Mouse (Mus musculus): ENCODE measurements around the gene Tbx10. TPM values are rescaled to one million over a fixed set of nuclear protein-coding genes. Genes with fewer than 3 reads are reported as not detected.
"Not testable (repeated sequence)": the region's sequence is repeated elsewhere in the genome, so short reads cannot be mapped to it uniquely, and the experiment has no call there.

The Tbx10 gene
- total RNA-seq, 2 experiments from 2014 or later = not detected

DNA sequence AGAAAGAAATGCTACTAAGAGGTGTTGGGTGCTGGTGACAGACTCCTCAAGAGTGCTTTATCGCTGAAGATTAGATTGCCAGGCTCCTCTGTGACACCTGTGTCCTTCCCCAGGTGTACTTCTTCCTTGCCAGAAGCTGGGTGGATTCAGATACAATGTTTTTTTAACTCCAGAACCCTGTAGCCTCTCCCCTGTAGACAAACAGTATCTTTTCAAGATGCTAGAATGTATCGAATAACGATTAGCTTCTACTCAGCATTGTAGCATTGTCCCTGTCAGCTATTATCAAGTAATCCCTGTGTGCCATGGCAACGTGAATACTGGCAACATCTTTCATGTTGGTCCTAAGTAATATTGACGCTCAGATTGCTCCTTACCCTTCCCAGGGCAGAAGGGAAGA, 41.2 kb downstream of the Tbx10 start:
- no peak for ATAC-seq (replicated peaks; ENCODE audit: low FRiP score, low TSS enrichment, poor library complexity, severe bottlenecking)

DNA sequence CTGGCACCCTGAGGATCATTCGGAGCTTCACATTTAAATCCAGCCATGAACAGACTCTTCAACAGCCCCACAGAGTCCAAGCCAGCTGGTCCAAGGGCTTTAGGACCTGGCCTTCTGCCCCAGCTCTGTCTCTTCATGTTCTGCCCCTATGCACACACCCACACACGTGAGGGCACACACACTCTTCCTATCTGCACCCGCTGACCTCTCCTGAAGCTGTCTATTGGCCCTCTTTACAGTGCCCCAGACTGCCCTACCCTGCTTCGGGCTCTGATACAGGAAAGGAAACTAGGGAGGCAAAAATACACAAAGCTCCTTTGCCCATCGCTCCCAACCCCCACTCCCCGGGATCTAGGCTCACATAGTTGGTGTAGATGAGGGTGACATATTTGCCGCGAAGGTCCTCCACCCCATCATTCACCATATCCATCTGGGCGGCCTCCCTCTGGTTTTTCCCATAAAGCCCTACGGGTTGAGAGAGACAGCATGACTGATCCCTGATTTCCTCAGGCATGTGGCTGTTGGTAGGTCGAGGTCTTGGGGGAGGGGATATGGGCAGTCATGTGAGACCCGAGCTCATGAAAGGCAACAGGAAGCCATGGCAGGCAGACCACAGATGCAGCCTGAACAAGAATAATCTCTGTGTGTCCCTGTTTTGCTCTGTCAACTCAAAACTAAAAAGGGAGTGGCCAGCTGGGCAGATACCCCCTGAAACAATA, 43.9 kb downstream of the Tbx10 start:
- ATAC-seq (replicated peaks; ENCODE audit: low FRiP score, low TSS enrichment, poor library complexity, severe bottlenecking) = no peak

DNA sequence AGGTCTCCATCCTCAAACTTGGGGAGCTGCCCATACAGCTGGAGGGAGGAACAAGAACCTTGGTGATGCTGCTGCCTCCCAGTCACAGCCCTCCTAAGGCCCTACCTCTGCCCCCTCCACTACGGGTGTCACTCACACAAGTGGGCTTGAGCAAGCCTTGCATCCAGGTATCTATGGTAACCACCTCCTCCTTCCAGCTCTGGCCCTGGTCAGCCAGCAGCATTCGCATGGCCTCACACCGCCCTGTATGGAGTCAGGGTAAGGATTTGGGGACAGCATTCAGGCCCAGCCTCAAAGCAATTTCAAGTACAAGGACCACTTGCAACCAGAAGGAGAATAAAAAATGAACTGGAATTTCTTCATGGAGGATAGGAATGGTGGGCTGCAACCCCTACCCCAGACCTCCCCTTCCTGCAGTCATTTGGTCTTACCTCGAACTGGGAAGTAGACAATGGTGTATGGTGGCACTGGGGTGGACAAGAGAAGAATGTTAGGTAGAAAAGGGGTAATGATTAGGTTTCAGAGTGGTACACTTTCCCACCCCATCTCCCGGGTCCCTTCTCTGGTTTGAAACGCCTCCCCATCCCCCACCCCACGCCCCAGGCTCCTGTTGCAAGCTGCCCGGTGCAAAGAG, 44.7 kb downstream of the Tbx10 start:
- not testable (repeated sequence) for ATAC-seq (replicated peaks; ENCODE audit: low FRiP score, low TSS enrichment, poor library complexity, severe bottlenecking)

DNA sequence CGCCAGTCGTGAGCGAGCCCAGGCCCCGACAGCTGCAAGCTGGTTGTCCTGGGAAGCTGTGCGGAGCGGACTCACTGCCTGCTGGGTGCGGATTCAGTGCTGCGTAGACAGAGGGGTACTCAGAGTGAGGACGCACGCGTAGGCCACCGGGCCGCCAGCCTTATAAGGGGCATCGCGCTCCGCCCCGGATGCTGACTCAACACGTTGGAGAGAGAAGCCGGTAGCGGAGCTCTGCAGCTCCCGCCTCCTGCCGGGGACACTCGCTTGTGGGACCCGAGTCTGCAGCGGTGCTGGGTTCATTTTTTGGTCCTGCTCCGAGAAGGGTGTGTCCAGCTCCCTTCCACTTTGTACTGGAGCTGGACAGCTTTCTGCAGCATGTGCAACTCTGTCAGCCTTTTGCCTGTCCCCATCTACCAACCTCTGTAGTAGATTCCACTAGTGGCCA, 45.3 kb downstream of the Tbx10 start, which contains the start of gene Gstp1:
Gene Gstp1 (minus strand): TSS at position 198 of the 445 bp plus-strand sequence.
- peak; percentile 94 for ATAC-seq (replicated peaks; ENCODE audit: low FRiP score, low TSS enrichment, poor library complexity, severe bottlenecking)

DNA sequence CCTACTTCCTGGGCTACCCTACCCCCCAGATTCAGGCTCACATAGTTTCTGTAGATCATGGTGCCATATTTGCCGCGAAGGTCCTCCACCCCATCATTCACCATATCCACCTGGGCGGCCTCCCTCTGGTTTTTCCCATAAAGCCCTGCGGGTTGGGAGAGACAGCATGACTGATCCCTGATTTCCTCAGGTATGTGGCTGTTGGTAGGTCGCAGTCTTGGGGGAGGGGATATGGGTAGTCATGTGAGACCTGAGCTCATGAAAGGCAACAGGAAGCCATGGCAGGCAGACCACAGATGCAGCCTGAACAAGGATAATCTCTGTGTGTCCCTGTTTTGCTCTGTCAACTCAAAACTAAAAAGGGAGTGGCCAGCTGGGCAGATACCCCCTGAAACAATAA, 48.4 kb downstream of the Tbx10 start:
- ATAC-seq (replicated peaks; ENCODE audit: low FRiP score, low TSS enrichment, poor library complexity, severe bottlenecking) = not testable (repeated sequence)

DNA sequence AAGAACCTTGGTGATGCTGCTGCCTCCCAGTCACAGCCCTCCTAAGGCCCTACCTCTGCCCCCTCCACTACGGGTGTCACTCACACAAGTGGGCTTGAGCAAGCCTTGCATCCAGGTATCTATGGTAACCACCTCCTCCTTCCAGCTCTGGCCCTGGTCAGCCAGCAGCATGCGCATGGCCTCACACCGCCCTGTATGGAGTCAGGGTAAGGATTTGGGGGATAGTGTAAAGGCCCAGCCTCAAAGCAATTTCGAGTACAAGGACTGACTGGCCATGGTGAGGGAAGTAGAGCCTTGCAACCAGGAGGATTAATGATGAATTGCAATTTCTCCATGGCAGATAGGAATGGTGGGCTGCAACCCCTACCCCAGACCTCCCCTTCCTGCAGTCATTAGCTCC, 48.9 kb downstream of the Tbx10 start:
- not testable (repeated sequence) for ATAC-seq (replicated peaks; ENCODE audit: low FRiP score, low TSS enrichment, poor library complexity, severe bottlenecking)

DNA sequence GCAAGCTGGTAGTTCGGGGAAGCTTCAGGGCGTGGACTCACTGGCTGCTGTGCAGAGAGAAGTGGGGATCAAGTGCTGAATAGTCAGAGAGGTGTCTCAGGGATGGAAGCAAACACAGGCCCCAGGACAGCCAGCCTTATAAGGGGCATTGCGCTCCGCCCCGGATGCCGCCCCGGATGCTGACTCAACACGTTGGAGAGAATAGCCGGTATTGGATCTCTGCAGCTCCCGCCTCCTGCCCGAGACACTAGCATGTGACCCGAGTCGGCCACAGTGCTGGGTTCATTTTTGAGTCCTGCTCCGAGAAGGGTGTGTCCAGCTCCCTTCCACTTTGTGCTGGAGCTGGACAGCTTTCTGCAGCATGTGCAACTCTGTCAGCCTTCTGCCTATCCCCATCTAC, 49.6 kb downstream of the Tbx10 start:
- no peak for ATAC-seq (replicated peaks; ENCODE audit: low FRiP score, low TSS enrichment, poor library complexity, severe bottlenecking)

DNA sequence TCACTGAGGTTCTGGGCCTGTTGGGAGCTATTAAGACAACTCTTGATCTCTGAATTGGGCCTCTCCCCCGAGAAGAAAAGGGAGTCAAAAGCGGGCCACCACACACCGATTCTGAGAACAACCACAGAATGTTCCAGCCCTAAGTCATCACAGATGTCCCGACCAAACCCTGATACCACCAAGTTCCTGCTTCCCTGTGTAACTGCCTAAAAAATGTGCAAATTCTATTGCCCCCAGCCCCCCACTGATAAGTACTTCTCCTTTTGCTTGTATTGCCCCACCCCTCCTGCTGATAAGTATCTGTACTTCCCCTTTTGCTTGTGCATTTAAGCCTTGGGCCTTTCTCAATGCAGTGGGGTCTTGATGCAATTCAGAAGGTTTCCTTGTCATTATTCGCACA, 51.6 kb downstream of the Tbx10 start:
- not testable (repeated sequence) for ATAC-seq (replicated peaks; ENCODE audit: low FRiP score, low TSS enrichment, poor library complexity, severe bottlenecking)

DNA sequence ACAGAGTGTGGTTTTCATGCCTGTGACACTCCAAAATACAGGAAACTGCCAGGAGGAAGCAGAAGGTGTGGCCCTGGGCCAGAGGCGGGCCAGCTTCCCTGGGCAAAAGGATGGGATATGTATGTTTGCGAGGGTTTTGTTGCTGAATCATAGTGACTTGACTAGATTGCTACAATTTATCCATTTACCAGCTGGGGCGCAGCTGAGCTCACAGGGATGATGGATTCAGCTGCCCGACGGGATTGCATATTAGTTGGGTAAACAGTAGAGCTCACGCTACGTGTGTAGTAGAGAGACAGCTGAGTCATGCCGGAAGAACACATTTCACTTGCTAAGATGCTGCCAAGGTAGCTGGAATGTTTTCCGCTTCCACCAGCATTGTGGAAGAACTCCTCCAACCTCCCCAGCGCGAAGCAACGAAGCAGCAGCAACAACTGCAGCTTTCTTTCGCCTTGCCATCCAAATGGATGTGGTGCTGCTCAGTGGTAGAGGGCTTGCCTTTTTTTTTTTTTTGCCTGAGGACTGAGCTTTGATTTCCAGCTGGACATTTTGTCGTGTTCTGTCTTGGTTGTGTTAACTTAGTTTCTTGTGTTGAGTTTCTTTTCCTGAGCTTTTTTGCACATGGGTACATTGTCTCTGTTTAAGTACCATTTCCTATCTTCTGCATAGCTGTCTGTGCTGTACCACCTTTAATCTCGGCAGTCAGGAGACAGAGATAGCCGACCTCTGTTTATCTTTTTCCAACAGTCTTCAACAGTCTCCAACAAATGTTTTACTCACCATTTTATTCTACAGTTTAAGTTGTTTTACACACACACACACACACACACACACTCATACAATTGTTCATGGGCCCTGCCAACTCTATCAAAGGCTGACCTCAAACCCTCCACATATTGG, 53.7 kb downstream of the Tbx10 start, which contains the start of gene Gstp2:
Gene Gstp2 (minus strand): TSS at position 58 of the 900 bp plus-strand sequence.
- ATAC-seq (replicated peaks; ENCODE audit: low FRiP score, low TSS enrichment, poor library complexity, severe bottlenecking) = peak; percentile 53

DNA sequence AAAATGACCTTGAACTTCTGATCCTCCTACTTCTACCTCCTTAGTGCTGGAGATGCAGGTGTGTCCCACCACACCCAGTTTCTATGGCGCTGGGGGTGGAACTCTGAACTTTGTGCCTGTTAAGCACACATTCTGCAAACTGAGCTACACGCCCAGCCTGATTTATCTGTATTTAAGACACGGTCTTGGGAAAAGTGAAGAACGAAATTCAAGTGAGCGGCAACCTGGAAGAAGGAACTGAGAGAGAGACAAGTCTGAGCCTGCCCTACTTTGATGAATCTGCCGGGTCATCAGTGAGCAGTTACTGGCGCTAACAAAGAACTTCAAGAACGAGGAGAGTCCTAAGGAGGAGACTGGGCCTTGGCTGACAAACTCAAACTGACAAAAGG, 54.3 kb downstream of the Tbx10 start:
- peak; percentile 62; the same call in 1 of the 2 replicates for ATAC-seq (replicated peaks; ENCODE audit: low FRiP score, low TSS enrichment, poor library complexity, severe bottlenecking)

DNA sequence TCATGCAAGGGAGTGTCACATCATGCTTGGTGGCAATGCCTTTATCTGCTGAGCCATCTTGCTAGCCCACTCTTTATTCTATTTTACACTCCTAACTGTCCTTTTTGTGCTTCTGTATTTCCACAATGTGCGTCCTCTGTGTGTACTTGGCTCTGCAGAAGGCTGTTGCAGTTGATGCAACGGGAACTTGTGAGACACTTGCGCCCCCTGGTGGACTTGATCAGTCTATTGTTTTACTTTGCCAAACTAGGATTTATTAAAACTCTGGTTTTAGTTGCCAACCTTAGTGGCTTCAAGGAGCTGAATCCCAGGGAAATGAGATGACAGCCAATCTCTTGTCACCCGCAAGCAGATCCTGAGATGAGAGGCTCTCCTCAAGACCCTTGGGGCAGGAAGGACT, 55.3 kb downstream of the Tbx10 start:
- ATAC-seq (replicated peaks; ENCODE audit: low FRiP score, low TSS enrichment, poor library complexity, severe bottlenecking) = no peak

DNA sequence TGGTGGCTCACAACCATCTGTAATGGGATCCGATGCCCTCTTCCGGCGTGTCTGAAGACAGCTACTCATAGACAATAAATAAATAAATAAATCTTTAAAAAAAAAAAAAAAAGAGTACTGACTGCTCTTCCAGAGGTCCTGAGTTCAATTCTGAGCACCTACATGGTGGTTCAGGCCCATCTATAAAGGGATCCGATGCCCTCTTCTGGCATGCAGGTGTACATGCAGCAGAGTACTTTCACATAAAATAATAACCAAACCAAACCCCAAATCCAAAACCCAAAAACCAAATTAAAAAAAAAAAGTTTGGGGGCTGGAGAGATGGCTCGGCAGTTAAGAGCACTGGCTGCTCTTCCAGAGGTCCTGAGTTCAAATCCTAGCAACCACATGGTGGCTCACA, 56.5 kb downstream of the Tbx10 start:
- ATAC-seq (replicated peaks; ENCODE audit: low FRiP score, low TSS enrichment, poor library complexity, severe bottlenecking) = not testable (repeated sequence)

Other genes starting within 250 kb of the Tbx10 start
Only the 30 nearest of the 32 such genes appear.
- 23.0 and 23.5 TPM in 2 replicates for gene Chka, start 141.0 kb upstream of the Tbx10 start, total RNA-seq (2014; fragmentation: Nextera tagmentation)
- 22.5 and 26.0 TPM in 2 replicates for gene Chka, start 141.0 kb upstream of the Tbx10 start, total RNA-seq (2017)
- 27.6 and 37.7 TPM in 2 replicates for gene Tcirg1, start 85.6 kb upstream of the Tbx10 start, total RNA-seq (2014; fragmentation: Nextera tagmentation)
- 6.7 and 44.0 TPM in 2 replicates for gene Tcirg1, start 85.6 kb upstream of the Tbx10 start, total RNA-seq (2017)
- gene Ndufs8, start 80.0 kb upstream of the Tbx10 start, total RNA-seq (2014; fragmentation: Nextera tagmentation) = 175 and 218 TPM in 2 replicates
- gene Ndufs8, start 80.0 kb upstream of the Tbx10 start, total RNA-seq (2017) = 54.3 and 59.0 TPM in 2 replicates
- gene Aldh3b1, start 62.9 kb upstream of the Tbx10 start, total RNA-seq (2014; fragmentation: Nextera tagmentation) = 3.9 TPM in 1 of 2 replicates, not detected in the other
- gene Aldh3b1, start 62.9 kb upstream of the Tbx10 start, total RNA-seq (2017) = not detected in 2 replicates
- 9.1 and 10.4 TPM in 2 replicates for gene Unc93b1, start 57.6 kb upstream of the Tbx10 start, total RNA-seq (2014; fragmentation: Nextera tagmentation)
- gene Unc93b1, start 57.6 kb upstream of the Tbx10 start, total RNA-seq (2017) = 3.9 and 16.4 TPM in 2 replicates
- gene Aldh3b3, start 34.1 kb upstream of the Tbx10 start, total RNA-seq (2014; fragmentation: Nextera tagmentation) = not detected in 2 replicates
- not detected in 2 replicates for gene Aldh3b3, start 34.1 kb upstream of the Tbx10 start, total RNA-seq (2017)
- 0.50 TPM in 1 of 2 replicates, not detected in the other for gene Aldh3b2, start 20.4 kb upstream of the Tbx10 start, total RNA-seq (2014; fragmentation: Nextera tagmentation)
- 0.99 TPM in 1 of 2 replicates, not detected in the other for gene Aldh3b2, start 20.4 kb upstream of the Tbx10 start, total RNA-seq (2017)
- gene Acy3, start 6.2 kb upstream of the Tbx10 start, total RNA-seq (2014; fragmentation: Nextera tagmentation) = 5.6 and 8.0 TPM in 2 replicates
- 2.3 and 2.5 TPM in 2 replicates for gene Acy3, start 6.2 kb upstream of the Tbx10 start, total RNA-seq (2017)
- gene Nudt8, start 7.8 kb downstream of the Tbx10 start, total RNA-seq (2014; fragmentation: Nextera tagmentation) = 21.5 and 29.8 TPM in 2 replicates
- gene Nudt8, start 7.8 kb downstream of the Tbx10 start, total RNA-seq (2017) = 19.5 and 21.1 TPM in 2 replicates
- gene Gm49405, start 7.9 kb downstream of the Tbx10 start, total RNA-seq (2014; fragmentation: Nextera tagmentation) = 1.9 and 5.4 TPM in 2 replicates
- 1.5 and 2.0 TPM in 2 replicates for gene Gm49405, start 7.9 kb downstream of the Tbx10 start, total RNA-seq (2017)
- 2.1 and 7.4 TPM in 2 replicates for gene Doc2g, start 10.6 kb downstream of the Tbx10 start, total RNA-seq (2014; fragmentation: Nextera tagmentation)
- gene Doc2g, start 10.6 kb downstream of the Tbx10 start, total RNA-seq (2017) = 3.8 and 4.0 TPM in 2 replicates
- gene Ndufv1, start 20.1 kb downstream of the Tbx10 start, total RNA-seq (2014; fragmentation: Nextera tagmentation) = 210 and 232 TPM in 2 replicates
- gene Ndufv1, start 20.1 kb downstream of the Tbx10 start, total RNA-seq (2017) = 285 and 306 TPM in 2 replicates
- 623 and 805 TPM in 2 replicates for gene Gstp1, start 45.2 kb downstream of the Tbx10 start, total RNA-seq (2014; fragmentation: Nextera tagmentation)
- gene Gstp1, start 45.2 kb downstream of the Tbx10 start, total RNA-seq (2017) = 123 and 220 TPM in 2 replicates
- gene Gstp2, start 53.3 kb downstream of the Tbx10 start, total RNA-seq (2014; fragmentation: Nextera tagmentation) = not detected in 2 replicates
- gene Gstp2, start 53.3 kb downstream of the Tbx10 start, total RNA-seq (2017) = not detected in 2 replicates
- 28.5 and 40.7 TPM in 2 replicates for gene Gstp3, start 66.8 kb downstream of the Tbx10 start, total RNA-seq (2014; fragmentation: Nextera tagmentation)
- gene Gstp3, start 66.8 kb downstream of the Tbx10 start, total RNA-seq (2017) = 16.4 and 37.6 TPM in 2 replicates
- gene Cabp2, start 88.8 kb downstream of the Tbx10 start, total RNA-seq (2014; fragmentation: Nextera tagmentation) = not detected in 2 replicates
- not detected in 2 replicates for gene Cabp2, start 88.8 kb downstream of the Tbx10 start, total RNA-seq (2017)
- gene Cdk2ap2, start 104.4 kb downstream of the Tbx10 start, total RNA-seq (2014; fragmentation: Nextera tagmentation) = 65.1 and 75.8 TPM in 2 replicates
- gene Cdk2ap2, start 104.4 kb downstream of the Tbx10 start, total RNA-seq (2017) = 6.7 and 16.1 TPM in 2 replicates
- 42.3 and 44.1 TPM in 2 replicates for gene Pitpnm1, start 107.2 kb downstream of the Tbx10 start, total RNA-seq (2014; fragmentation: Nextera tagmentation)
- gene Pitpnm1, start 107.2 kb downstream of the Tbx10 start, total RNA-seq (2017) = 7.4 and 7.7 TPM in 2 replicates
- gene Aip, start 133.1 kb downstream of the Tbx10 start, total RNA-seq (2014; fragmentation: Nextera tagmentation) = 25.9 and 31.2 TPM in 2 replicates
- 16.9 and 23.2 TPM in 2 replicates for gene Aip, start 133.1 kb downstream of the Tbx10 start, total RNA-seq (2017)
- not detected in 2 replicates for gene Gpr152, start 147.0 kb downstream of the Tbx10 start, total RNA-seq (2014; fragmentation: Nextera tagmentation)
- not detected in 2 replicates for gene Gpr152, start 147.0 kb downstream of the Tbx10 start, total RNA-seq (2017)
- gene Cabp4, start 151.3 kb downstream of the Tbx10 start, total RNA-seq (2014; fragmentation: Nextera tagmentation) = 0.39 and 1.5 TPM in 2 replicates
- not detected in 2 replicates for gene Cabp4, start 151.3 kb downstream of the Tbx10 start, total RNA-seq (2017)
- 103 and 123 TPM in 2 replicates for gene Coro1b, start 155.9 kb downstream of the Tbx10 start, total RNA-seq (2014; fragmentation: Nextera tagmentation)
- 42.8 and 97.1 TPM in 2 replicates for gene Coro1b, start 155.9 kb downstream of the Tbx10 start, total RNA-seq (2017)
- 53.0 and 63.6 TPM in 2 replicates for gene Ptprcap, start 160.9 kb downstream of the Tbx10 start, total RNA-seq (2014; fragmentation: Nextera tagmentation)
- 104 and 112 TPM in 2 replicates for gene Ptprcap, start 160.9 kb downstream of the Tbx10 start, total RNA-seq (2017)
- 60.4 and 60.9 TPM in 2 replicates for gene Rps6kb2, start 170.6 kb downstream of the Tbx10 start, total RNA-seq (2014; fragmentation: Nextera tagmentation)
- gene Rps6kb2, start 170.6 kb downstream of the Tbx10 start, total RNA-seq (2017) = 14.7 and 39.7 TPM in 2 replicates
- gene Carns1, start 182.7 kb downstream of the Tbx10 start, total RNA-seq (2014; fragmentation: Nextera tagmentation) = 8.1 and 10.9 TPM in 2 replicates
- 0.19 and 1.0 TPM in 2 replicates for gene Carns1, start 182.7 kb downstream of the Tbx10 start, total RNA-seq (2017)
- gene Tbc1d10c, start 198.5 kb downstream of the Tbx10 start, total RNA-seq (2014; fragmentation: Nextera tagmentation) = 17.1 and 30.7 TPM in 2 replicates
- gene Tbc1d10c, start 198.5 kb downstream of the Tbx10 start, total RNA-seq (2017) = 7.1 and 9.3 TPM in 2 replicates
- gene Ppp1ca, start 199.3 kb downstream of the Tbx10 start, total RNA-seq (2014; fragmentation: Nextera tagmentation) = 392 and 411 TPM in 2 replicates
- 411 and 530 TPM in 2 replicates for gene Ppp1ca, start 199.3 kb downstream of the Tbx10 start, total RNA-seq (2017)
- gene Rad9a, start 208.9 kb downstream of the Tbx10 start, total RNA-seq (2014; fragmentation: Nextera tagmentation) = 35.5 and 47.7 TPM in 2 replicates
- 17.5 and 29.6 TPM in 2 replicates for gene Rad9a, start 208.9 kb downstream of the Tbx10 start, total RNA-seq (2017)
- 4.6 and 6.9 TPM in 2 replicates for gene Clcf1, start 221.5 kb downstream of the Tbx10 start, total RNA-seq (2014; fragmentation: Nextera tagmentation)
- gene Clcf1, start 221.5 kb downstream of the Tbx10 start, total RNA-seq (2017) = 0.99 TPM in 1 of 2 replicates, not detected in the other
- 2.1 TPM in 1 of 2 replicates, not detected in the other for gene AC109138.7, start 221.6 kb downstream of the Tbx10 start, total RNA-seq (2014; fragmentation: Nextera tagmentation)
- gene AC109138.7, start 221.6 kb downstream of the Tbx10 start, total RNA-seq (2017) = not detected in 2 replicates